Mouse (Mus musculus): ENCODE results near the gene Herpud1.

GRCm38 (mm10) chr8:94348425-94348824 lies 37.8 kb upstream of the Herpud1 start:
- no peak for TF ChIP-seq POLR2A (IDR thresholded peaks at IDR 0.05; ENCODE audit: insufficient read depth, low read depth, low read length)
- no peak for TF ChIP-seq CTCF (IDR thresholded peaks at IDR 0.05)
- no peak for TF ChIP-seq EP300 (IDR thresholded peaks at IDR 0.05; ENCODE audit: insufficient read depth, low read depth, low read length)
